Mouse (Mus musculus) embryonic facial prominence, embryonic 13.5 days (tissue): Measurements from ENCODE around the gene Rdh1. TPM values are rescaled to one million over a fixed set of nuclear protein-coding genes. Genes with fewer than 3 reads are reported as not detected.
"Not testable (repeated sequence)": the region's sequence is repeated elsewhere in the genome, so short reads cannot be mapped to it uniquely, and the experiment has no call there.

ENCODE experiments used
- ATAC-seq: fragments of 200-750 bp; cut with Nextera tagmentation; 2 replicates; pipeline ENCODE4 v1.8.0; 2017; ENCODE audit warnings: low read depth; ENCODE audit not compliant: insufficient number of reproducible peaks, insufficient read depth, low FRiP score, low TSS enrichment
- H3K27ac ChIP-seq: fragments of 300-500 bp; sonication (generic); 2 replicates; pipeline ENCODE4 v1.5.1; 2015; ENCODE audit warnings: moderate library complexity, mild to moderate bottlenecking, inconsistent platforms
- H3K27me3 ChIP-seq: fragments of 300-500 bp; sonication (generic); 2 replicates; pipeline ENCODE4 v1.6.1; 2015; ENCODE audit warnings: mild to moderate bottlenecking, inconsistent platforms
- H3K36me3 ChIP-seq: fragments of 300-500 bp; sonication (generic); 2 replicates; pipeline ENCODE4 v1.6.1; 2015; ENCODE audit warnings: mild to moderate bottlenecking, inconsistent platforms
- H3K4me1 ChIP-seq: fragments of 300-500 bp; sonication (generic); 2 replicates; pipeline ENCODE4 v1.6.1; 2015; ENCODE audit warnings: inconsistent platforms
- H3K4me2 ChIP-seq: fragments of 300-500 bp; sonication (generic); 2 replicates; pipeline ENCODE4 v1.6.1; 2015; ENCODE audit warnings: moderate library complexity, mild to moderate bottlenecking, inconsistent platforms
- H3K4me3 ChIP-seq: fragments of 300-500 bp; sonication (generic); 2 replicates; pipeline ENCODE4 v1.5.1; 2015; ENCODE audit warnings: mild to moderate bottlenecking, inconsistent platforms
- H3K9ac ChIP-seq: fragments of 300-500 bp; sonication (generic); 2 replicates; pipeline ENCODE4 v1.6.1; 2015; ENCODE audit warnings: mild to moderate bottlenecking, inconsistent platforms
- H3K9me3 ChIP-seq: fragments of 300-500 bp; sonication (generic); 2 replicates; pipeline ENCODE4 v1.6.1; 2016; ENCODE audit warnings: inconsistent platforms
- WGBS: fragments of 180-500 bp; shearing (Covaris S2); methylation state at CpG from one replicate; pipeline ENCODE4 v1.1.7; 2015; ENCODE audit warnings: mixed read lengths; 5-methylcytosine and 5-hydroxymethylcytosine counted together
- polyA plus RNA-seq: library from polyadenylated mRNA; unstranded; fragments of >200 nt; fragmentation: Nextera tagmentation; extraction: Ambion mirVana; gene quantifications from 2 replicates; pipeline ENCODE4 v1.2.1, GENCODE M21; 2015

The Rdh1 gene
- polyA plus RNA-seq, 1 experiment from 2014 or later, result 0.06 TPM

DNA sequence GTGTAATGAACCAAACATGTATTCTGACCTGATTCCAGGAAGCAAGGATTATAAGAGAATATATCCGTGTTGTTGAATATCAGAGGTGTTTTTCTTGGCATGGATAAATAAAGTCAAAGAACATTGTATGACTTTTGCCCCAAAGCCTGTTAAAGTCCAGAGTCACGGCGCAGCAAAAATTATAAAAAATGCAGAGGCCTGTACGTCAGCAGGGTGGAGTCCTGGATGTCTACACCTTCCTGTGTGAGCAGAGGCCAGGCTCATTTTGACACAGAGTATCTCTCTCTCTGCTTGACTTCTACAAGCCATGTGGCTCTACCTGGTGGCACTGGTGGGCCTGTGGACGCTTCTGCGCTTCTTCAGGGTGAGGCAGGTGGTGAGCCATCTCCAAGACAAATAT is 41.4 kb downstream of the Rdh1 start, which contains the start of gene Rdh16:
Gene Rdh16, plus strand, starts transcription at position 262 of the 400 bp plus-strand sequence.
- Histone ChIP-seq H3K27me3 (no peaks in the 10 kb centered on the region), H3K36me3 (no peaks in the 10 kb centered on the region), H3K27ac (no peak within 1 kb of the TSS), H3K4me2 (no peak within 1 kb of the TSS), H3K9me3 (no peaks in the 10 kb centered on the region), H3K4me1 (no peaks in the 10 kb centered on the region), H3K4me3 (no peak within 1 kb of the TSS), H3K9ac (no peak within 1 kb of the TSS)
- WGBS, result 83% methylated on average over 6 of the region's 6 CpGs
- ATAC-seq, result no peak

DNA sequence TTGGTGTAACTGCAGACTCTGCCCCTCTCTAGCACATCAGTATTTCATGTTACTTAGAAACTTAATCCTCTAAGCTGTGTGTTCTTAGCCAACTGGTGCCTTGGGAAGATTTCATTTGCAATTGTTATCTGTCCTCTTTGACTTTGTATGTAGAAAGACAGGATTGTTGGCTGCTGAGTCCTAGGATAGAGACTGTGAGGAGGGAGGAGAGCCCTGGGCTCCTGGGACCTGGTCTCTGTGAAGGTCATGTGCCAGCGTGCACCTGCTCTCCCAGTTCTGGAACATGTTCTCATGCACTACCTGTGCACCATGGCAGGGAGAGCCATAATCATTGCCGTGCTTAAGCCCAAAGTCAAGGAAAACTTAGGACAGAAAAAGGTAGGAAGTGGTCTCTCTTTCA is 42.1 kb downstream of the Rdh1 start:
- no peaks in the 10 kb centered on the region for H3K9me3 ChIP-seq

DNA sequence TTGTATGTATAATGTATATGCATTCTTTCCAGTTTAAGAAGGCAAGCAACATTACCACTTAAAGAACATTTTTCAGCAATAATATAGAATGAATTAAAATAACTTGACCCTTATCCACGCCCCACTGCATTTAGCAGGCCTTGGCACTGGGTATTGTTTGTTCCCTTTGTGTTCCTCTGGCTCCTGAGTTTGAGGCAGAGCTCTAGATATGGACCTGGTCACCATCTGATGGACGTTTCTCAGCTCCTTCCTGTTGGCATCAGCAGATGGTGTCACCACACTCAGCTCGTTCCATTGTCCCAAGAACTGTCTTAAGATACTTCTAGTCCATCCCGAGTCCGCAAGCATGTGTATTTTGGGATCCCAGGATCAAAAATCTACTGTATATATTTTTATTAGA is 42.7 kb downstream of the Rdh1 start:
- H3K4me2 ChIP-seq, result no peak overlapping the region
- H3K27me3 ChIP-seq, result no peaks in the 10 kb centered on the region
- no peak overlapping the region for H3K27ac ChIP-seq
- ATAC-seq, result no peak
- no peaks in the 10 kb centered on the region for H3K9me3 ChIP-seq
- WGBS, result 80% methylated on average over 5 of the region's 5 CpGs
- H3K4me1 ChIP-seq, result no peaks in the 10 kb centered on the region
- no peaks in the 10 kb centered on the region for H3K36me3 ChIP-seq
- no peak overlapping the region for H3K9ac ChIP-seq
- H3K4me3 ChIP-seq, result no peak overlapping the region

More for the DNA sequence above, 42.1 kb downstream of the Rdh1 start:
- H3K4me2 ChIP-seq, result no peak overlapping the region
- ATAC-seq, result no peak
- no peaks in the 10 kb centered on the region for H3K27me3 ChIP-seq
- no peak overlapping the region for H3K27ac ChIP-seq
- H3K4me1 ChIP-seq, result no peaks in the 10 kb centered on the region
- no peak overlapping the region for H3K4me3 ChIP-seq
- H3K36me3 ChIP-seq, result no peaks in the 10 kb centered on the region
- H3K9ac ChIP-seq, result no peak overlapping the region
- 78% methylated on average over 2 of the region's 2 CpGs for WGBS

DNA sequence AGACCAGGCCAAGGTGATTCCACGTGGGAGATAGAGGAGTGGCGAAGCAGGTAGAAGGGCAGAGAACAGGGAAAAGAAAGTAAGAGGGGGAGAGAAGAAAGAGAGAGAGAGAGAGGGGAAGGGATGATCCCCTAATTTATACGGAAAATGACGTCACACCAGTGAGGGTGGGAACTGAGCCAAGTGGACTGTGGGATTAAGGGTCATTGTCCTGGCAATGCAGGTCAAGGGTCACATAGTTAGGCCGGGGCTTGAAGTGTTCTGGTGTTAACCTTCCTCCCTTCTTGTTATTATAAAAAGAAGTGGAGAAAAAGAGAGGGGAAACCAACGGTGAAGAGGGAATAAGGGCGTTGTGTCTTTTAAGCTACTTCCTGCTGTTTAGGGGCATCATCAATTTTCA is 44.9 kb downstream of the Rdh1 start:
- Histone ChIP-seq H3K4me1 (no peaks in the 10 kb centered on the region), H3K36me3 (no peaks in the 10 kb centered on the region), H3K27ac (no peak overlapping the region), H3K4me2 (no peak overlapping the region), H3K4me3 (no peak overlapping the region), H3K9me3 (no peaks in the 10 kb centered on the region), H3K27me3 (no peaks in the 10 kb centered on the region), H3K9ac (no peak overlapping the region)
- ATAC-seq, result no peak
- 68% methylated on average over 7 of the region's 7 CpGs for whole genome bisulfite sequencing

DNA sequence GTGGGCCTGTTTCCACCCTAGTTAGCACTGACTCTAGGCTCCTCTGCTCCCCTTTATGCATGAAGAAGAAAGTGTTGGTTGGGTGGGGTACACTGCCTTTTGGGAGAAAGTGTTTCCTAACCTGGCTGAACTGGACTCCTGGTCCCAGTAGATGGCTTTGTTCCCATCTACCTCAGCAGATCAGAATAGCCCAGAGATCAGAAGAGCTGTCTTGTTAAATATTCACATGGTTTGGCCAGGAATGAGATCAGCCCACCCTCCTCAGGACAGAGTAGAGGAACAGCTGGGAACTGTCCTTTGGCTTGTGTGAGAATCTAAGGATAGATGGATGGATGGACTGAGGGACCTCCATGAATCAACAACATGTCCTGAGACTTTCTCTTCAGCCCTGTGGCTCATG is 56.4 kb downstream of the Rdh1 start:
- no peak overlapping the region for H3K27ac ChIP-seq
- H3K9me3 ChIP-seq, result 0 out of 2 replicates have a peak, but pooled peaks cover 7% of the 10 kb centered on the region
- H3K9ac ChIP-seq, result no peak overlapping the region
- no peak overlapping the region for H3K4me2 ChIP-seq
- H3K4me3 ChIP-seq, result no peak overlapping the region
- no peaks in the 10 kb centered on the region for H3K27me3 ChIP-seq
- no peaks in the 10 kb centered on the region for H3K4me1 ChIP-seq
- no peak for ATAC-seq
- H3K36me3 ChIP-seq, result no peaks in the 10 kb centered on the region

DNA sequence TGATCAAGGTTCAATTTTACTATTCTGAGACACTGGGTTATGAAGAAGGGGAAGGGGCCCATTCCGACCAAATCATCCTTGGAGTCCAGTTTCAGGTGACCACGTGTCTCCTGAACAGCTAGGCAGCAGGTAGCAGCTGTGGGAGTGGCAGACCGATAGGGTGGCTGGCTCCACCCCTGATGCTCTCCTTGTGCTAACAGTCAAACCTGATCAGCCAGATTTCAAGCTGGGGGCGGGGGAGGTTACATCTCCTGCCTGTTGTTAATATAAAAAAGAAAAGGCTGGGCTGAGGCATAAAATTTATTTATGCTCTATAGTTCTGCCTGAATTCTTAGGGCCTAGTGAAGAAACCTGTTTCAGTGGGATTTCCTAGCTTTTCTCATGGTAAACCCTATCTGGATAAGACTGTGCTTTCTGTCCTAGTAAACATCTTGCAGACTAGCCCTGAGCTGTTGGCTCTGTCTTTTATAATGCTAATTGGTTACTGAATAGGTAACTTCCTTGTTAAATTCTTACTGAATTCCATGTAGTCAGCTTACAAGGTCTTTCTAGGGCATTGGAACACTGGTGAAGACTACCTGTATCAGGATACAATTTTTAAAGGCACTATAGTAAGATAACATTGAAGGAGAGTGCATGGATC is 57.9 kb downstream of the Rdh1 start:
- WGBS, result 66% methylated on average over 4 of the region's 4 CpGs
- not testable (repeated sequence) for H3K9me3 ChIP-seq, H3K27ac ChIP-seq, H3K4me3 ChIP-seq, ATAC-seq, H3K36me3 ChIP-seq, H3K4me1 ChIP-seq, H3K9ac ChIP-seq, H3K4me2 ChIP-seq, H3K27me3 ChIP-seq

Other genes with a start within 250 kb of the Rdh1 start
- gene Ndufa4l2, start 244.8 kb upstream of the Rdh1 start, polyA plus RNA-seq, result 20.0 and 32.7 TPM in 2 replicates
- gene Shmt2, start 237.3 kb upstream of the Rdh1 start, polyA plus RNA-seq, result 81.7 and 92.3 TPM in 2 replicates
- gene Nxph4, start 225.2 kb upstream of the Rdh1 start, polyA plus RNA-seq, result 3.0 and 3.9 TPM in 2 replicates
- 139 and 159 TPM in 2 replicates for gene Lrp1, start 138.6 kb upstream of the Rdh1 start, polyA plus RNA-seq
- gene Stat6, start 116.7 kb upstream of the Rdh1 start, polyA plus RNA-seq, result 21.1 and 22.0 TPM in 2 replicates
- 9.1 and 10.6 TPM in 2 replicates for gene Nemp1, start 92.8 kb upstream of the Rdh1 start, polyA plus RNA-seq
- gene Nab2, start 91.2 kb upstream of the Rdh1 start, polyA plus RNA-seq, result 19.5 and 20.3 TPM in 2 replicates
- gene Myo1a, start 54.6 kb upstream of the Rdh1 start, polyA plus RNA-seq, result 0.66 and 2.5 TPM in 2 replicates
- 0.55 TPM in 1 of 2 replicates, not detected in the other for gene Tac2, start 35.2 kb upstream of the Rdh1 start, polyA plus RNA-seq
- 3.7 TPM in 2 replicates for gene Zbtb39, start 20.2 kb upstream of the Rdh1 start, polyA plus RNA-seq
- gene Gpr182, start 8.0 kb upstream of the Rdh1 start, polyA plus RNA-seq, result 0.90 and 1.2 TPM in 2 replicates
- gene Rdh16f1, start 66 bp downstream of the Rdh1 start, polyA plus RNA-seq, result not detected in 2 replicates
- 0.34 and 0.37 TPM in 2 replicates for gene Rdh9, start 16.7 kb downstream of the Rdh1 start, polyA plus RNA-seq
- gene Rdh16, start 41.4 kb downstream of the Rdh1 start, polyA plus RNA-seq, result not detected in 2 replicates
- gene Rdh19, start 90.2 kb downstream of the Rdh1 start, polyA plus RNA-seq, result not detected in 2 replicates
- gene Rdh16f2, start 106.8 kb downstream of the Rdh1 start, polyA plus RNA-seq, result not detected in 2 replicates
- gene Rdh7, start 129.1 kb downstream of the Rdh1 start, polyA plus RNA-seq, result 0.21 TPM in 1 of 2 replicates, not detected in the other
- gene Sdr9c7, start 138.8 kb downstream of the Rdh1 start, polyA plus RNA-seq, result 0.08 and 0.10 TPM in 2 replicates
- gene Hsd17b6, start 247.9 kb downstream of the Rdh1 start, polyA plus RNA-seq, result not detected in 2 replicates